Mouse (Mus musculus) cerebellum, adult 8-10 months (tissue): ENCODE data around the gene Gramd2.

Experiments used
- DNase-seq: peaks from one replicate; pipeline ENCODE4 v3.0.0; 2022

Gramd2 gene

GRCm38 (mm10) chr9:59679678-59680533 lies at the start of gene Gramd2:
Gene Gramd2, plus strand, starts transcription at chr9:59680144.
- peak; percentile 78 for DNase-seq

- no peak for DNase-seq
Measured at GRCm38 (mm10) chr9:59638372-59638771, 41.6 kb upstream of the Gramd2 start.

- DNase-seq: no peak
Measured at GRCm38 (mm10) chr9:59639936-59640335, 40.0 kb upstream of the Gramd2 start.

- no peak for DNase-seq
Measured at GRCm38 (mm10) chr9:59641320-59641719, 38.6 kb upstream of the Gramd2 start.

DNA sequence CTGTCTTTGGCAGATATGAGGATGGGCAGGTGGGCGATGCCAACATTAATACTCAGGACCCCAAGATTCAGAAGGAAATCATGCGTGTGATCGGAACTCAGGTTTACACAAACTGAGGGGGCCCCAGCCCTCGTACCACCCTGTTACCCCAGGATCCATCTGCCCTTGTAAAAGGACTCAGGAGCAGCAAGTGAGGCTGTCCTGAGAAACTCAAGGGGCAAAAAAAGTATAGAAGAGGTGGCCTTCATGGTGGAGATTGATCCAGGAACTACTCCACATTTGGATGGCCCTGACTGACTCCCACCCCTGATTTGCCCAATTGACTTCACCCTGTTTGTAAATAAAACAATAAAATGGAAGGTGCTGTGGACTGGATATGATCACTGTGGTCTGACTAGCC lies 30.0 kb upstream of the Gramd2 start:
- DNase-seq: no peak

DNA sequence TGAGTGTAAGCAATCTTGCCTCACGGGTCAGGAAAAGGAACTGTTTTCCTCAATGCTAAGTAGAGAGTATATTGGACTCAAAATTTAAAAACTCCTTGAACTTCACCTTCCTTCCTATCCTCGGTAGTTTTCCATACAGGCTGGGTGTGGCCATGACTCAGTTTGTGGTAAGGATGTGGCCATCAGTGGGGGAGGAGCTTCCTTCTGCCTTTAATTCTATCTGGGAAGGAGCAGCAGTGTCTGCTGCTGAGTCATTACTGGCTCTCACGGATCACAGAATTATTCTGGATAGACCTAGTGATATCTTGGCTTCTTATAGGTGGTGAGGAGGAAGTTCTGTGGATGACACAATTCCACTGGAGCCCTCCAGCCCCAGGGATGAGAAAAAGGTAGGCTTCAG lies 26.6 kb upstream of the Gramd2 start:
- no peak for DNase-seq

GRCm38 (mm10) chr9:59654450-59654983 lies 25.4 kb upstream of the Gramd2 start:
- no peak for DNase-seq

DNA sequence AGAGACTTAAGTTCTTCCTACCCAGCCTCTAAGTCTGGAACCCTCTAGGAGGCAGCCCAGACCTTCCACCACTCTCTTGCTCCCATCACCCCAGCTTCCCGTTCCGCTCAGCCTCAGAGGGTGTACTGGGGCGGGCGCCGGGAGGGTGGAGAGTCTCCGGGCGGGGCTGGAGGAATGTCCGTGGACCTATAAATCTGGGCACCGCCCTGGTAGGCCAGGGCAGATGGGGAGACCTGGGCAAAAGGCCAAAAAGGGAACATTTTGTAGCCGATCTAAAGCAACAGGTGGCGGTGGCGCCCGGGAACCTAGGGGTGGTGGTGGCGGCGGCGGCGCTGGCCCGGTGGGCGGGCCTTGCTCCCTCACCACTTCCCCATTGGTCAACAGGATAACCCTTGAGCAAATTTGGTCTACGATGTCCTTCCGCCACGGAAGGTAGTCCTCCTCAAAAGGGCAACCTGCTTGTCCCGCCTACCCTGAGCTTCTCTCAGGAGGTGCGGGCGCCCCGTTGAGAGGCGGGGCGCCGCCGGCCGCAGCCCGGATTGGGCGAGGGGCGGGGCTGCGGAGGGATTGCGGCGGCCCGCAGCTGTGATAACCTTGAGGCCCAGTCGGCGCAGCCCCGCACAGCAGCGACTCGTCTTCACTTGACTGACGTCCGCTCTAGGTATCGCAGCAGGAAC lies 23.8 kb upstream of the Gramd2 start, which contains the start of gene Pkm:
Pkm (plus strand) TSS at position 411 of the 677 bp plus-strand sequence.
- DNase-seq: peak; percentile 97

GRCm38 (mm10) chr9:59656635-59657617 lies 23.0 kb upstream of the Gramd2 start:
- DNase-seq: peak; percentile 82

DNA sequence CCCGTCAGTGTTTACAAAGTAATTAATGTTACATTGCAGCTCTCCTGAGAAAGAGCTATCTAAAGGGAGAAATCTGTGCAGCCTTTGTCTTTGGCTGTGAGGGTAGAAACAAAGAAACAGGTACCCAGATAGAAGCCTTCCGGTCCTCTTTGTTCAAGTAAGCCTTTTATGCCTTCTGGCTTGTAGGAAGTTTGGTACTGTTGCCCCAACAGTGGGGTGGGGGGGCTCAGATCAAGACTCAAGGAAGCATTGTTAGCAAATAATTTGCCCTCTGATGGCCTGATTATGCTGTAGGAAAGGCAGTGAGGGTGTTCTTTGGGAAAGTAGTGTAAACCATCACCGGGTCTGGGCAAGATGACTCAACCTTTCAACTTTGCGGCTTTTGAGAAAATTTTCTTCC lies 21.8 kb upstream of the Gramd2 start:
- DNase-seq: no peak

DNA sequence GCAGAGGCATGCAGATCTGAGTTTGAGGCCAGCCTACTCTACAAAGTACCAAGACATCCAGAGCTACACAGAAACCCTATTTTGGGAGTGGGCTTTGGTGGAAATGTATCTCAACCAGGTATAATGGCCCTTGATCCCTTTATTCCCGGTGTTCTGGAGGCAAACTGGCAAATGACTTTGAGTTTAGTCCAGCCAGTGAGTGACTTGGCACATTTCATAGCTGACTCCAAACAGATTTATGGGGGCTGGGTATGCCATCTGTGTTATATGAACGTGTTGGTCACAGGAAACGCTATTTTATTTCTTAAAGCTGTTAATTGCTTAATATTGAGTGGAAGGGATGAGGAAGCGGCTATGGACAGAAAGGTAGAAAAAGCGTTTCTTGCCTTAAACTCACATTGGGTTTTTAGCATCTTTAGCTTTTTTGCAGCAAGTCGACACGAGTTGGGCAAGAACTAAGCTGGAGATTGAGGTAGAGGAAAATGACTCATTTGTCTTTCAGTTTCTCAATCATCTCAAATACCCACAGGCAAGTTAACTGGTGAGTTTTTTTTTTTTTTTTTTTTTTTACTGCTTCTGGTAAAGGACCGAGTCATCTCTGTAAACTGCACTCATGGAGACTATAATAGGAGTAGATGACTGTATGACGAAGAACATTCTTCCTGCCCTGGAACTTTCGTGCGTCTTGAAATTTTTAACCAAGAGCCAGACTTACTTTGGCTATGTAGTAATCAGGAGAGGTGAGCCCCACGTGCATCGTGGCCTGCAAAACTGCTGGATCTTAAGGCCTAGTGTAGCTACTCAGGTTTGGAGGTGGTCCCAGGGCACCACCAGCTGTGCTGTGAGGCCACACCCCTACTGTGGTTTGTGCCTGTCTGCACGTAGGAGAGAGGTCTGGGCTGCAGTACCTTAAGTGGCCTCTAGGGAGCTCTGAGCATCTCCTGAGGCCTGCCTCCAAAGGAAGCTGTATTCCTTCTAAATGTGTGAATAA lies 20.6 kb upstream of the Gramd2 start:
- DNase-seq: peak; percentile 82

GRCm38 (mm10) chr9:59660421-59660820 lies 19.5 kb upstream of the Gramd2 start:
- DNase-seq: peak; percentile 68

GRCm38 (mm10) chr9:59661298-59661975 lies 18.5 kb upstream of the Gramd2 start:
- DNase-seq: no peak

DNA sequence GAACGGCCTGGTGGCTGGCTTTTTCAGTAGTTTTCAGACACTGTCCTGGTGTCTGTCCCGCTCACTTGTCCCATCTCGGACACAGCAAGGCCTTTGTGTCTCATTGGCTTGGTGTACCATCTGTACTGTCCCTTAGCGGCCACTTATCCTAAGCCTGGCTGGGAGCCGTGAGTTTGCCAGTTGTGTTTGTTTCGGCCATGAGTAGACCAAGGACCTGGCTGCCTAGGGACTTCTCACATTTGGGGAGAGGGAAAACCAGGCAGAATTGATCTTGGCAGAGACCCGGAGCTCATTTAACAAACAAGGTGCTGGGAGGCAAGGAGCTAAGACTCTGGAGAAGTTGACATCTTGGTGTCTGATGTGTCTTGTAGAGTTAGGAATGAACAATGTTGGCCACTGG lies 16.7 kb upstream of the Gramd2 start:
- no peak for DNase-seq

- no peak for DNase-seq
Measured at GRCm38 (mm10) chr9:59663957-59664356, 16.0 kb upstream of the Gramd2 start.

DNA sequence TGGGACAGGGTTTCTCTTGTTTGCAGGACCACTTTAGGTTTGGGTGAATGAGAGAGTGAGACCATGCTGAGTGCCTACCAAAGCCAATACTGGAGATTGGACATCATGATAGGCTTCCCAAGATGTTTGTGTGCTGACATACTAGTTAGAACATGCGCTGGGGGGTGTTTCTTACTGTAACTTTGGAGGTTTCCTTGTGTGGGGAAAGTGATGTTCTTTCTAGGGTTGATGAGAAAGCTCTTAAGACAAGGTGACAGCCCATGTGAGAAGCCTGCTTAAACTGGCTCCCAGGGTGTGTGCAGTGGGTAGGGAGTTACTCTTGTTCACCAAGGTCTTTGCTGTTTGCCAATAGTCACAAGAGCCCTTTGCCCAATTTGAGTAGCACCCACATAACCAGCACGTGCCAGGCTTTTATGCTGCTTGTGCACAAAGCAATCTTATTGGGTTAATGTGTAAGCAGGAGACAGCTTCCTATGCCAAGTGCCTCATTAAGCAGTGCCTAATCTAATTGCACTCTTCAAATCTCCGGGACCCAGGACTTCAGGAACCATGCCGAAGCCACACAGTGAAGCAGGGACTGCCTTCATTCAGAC lies 15.2 kb upstream of the Gramd2 start:
- DNase-seq: no peak

DNA sequence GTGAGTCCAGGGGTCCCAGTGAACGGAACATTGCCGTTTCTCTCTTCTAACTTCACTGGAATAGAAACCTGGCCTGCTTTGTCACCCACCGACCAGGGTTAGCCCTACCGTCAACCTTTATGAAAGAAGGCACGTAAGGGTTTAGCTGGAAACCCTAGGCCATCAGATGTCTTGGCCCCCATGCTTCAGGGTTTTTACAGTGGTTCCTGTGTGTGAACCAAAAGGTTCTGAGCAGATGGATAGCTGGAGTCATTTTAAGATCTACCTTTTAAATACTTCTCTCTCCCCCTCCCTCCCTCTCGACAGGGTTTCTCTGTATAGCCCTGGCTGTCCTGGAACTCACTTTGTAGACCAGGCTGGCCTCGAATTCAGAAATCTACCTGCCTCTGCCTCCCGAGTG lies 13.9 kb upstream of the Gramd2 start:
- no peak for DNase-seq

GRCm38 (mm10) chr9:59666813-59667212 lies 13.1 kb upstream of the Gramd2 start:
- DNase-seq: no peak

DNA sequence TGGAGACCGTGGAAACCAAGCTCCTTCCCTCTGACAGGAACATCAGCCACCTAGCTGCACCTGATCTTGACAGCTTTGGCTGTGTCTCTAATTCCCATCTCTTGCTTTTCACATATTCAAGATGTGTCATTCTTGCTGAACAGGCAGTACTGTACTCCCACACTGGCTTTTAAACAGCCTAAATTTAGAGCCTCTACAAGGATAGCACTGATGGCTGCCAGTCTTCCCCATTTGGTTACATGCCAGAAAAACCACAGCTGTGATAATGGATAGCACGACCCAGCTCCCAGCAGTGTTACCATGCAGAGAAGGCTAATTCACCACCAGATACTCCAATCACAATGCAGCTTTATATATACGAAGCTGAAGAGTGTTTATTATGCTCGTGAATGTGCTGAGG lies 12.7 kb upstream of the Gramd2 start:
- no peak for DNase-seq

GRCm38 (mm10) chr9:59667904-59668303 lies 12.0 kb upstream of the Gramd2 start:
- DNase-seq: no peak
